Mouse (Mus musculus) left cerebral cortex, adult 9 months (tissue): ENCODE data around the gene Kifc1.
"Not testable (repeated sequence)": the region's sequence is repeated elsewhere in the genome, so short reads cannot be mapped to it uniquely, and the experiment has no call there.

Experiments
- DNase-seq, 2 experiments: peaks; one replicate each; pipeline ENCODE4 v3.0.0; 2022; ENCODE audit warnings: low spot score in 2 of 2

The Kifc1 gene

DNA sequence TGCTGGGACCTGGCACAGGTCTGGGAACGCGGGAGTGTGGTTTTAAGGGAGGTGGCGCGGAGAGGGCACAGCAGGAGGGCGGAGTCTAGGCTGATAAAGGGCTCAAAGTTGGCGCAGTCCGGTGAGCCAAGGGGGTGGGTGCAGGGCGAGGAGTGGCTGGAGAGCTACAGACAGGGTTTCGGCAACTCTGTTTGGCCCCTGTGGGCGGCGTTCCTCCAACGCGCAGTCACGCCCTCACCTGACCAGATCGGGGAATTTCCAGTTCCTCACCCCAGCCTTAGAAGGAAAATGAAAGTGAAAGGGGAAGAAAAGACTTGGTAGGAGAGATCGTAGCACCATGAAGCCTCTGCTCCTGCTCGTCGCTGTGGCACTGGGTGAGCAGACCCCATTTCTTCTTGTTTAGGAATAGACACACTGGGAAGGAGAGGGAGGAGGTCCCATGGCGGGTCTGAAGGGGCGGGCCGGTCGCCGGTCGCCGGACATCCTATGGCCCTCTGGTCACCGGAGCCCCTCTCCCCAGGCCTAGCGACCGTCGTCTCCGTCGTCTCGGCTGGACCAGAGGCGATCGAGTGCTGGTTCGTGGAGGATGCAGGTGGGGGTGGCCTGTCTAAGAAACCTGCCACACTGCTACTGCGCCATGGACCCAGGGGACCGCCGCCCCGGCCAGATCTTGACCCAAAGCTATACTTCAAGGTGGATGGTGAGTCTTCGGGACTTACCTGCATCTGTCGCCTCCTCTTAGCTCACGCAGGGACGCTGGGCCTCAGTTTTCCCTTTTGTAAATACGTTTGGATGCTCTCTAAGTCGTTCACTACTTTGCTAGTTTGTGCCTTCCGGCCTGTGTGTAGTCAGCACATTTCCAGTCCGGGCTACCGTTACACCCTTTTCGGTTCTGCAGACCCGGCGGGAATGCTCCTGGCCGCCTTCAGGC lies 29.2 kb upstream of the Kifc1 start:
- DNase-seq = peak in 1 of 2 experiments; percentile 69

GRCm38 (mm10) chr17:33918293-33919203 lies 28.1 kb upstream of the Kifc1 start:
- DNase-seq = no peak

DNA sequence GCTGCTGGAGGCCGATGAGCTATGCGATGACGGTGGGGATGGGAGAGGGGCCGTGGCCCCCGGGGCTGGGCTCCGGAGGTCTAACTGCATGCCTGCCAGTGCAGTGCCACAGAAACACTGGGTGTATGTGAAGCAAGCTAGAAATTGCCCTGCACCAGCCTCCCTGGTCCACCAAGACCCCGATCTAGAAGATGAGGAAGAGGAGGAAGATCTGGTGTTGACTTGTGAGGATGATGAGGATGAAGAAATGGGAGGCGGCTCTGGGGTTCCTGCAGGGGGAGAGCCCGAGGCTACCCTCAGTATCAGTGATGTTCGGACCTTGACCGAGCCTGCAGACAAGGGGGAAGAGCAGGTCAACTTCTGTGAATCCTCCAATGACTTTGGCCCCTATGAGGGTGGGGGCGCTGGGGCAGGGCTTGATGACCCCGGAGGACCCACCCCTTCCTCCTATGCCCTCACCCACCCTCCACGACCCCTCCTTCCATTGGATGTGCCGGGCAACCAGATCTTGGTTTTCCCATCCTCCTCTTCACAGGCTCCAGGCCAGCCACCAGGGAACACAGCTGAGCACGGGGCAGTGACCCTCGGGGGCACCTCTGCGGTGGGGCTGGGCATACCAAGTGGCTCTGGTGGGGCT lies 27.3 kb upstream of the Kifc1 start:
- DNase-seq = no peak

DNA sequence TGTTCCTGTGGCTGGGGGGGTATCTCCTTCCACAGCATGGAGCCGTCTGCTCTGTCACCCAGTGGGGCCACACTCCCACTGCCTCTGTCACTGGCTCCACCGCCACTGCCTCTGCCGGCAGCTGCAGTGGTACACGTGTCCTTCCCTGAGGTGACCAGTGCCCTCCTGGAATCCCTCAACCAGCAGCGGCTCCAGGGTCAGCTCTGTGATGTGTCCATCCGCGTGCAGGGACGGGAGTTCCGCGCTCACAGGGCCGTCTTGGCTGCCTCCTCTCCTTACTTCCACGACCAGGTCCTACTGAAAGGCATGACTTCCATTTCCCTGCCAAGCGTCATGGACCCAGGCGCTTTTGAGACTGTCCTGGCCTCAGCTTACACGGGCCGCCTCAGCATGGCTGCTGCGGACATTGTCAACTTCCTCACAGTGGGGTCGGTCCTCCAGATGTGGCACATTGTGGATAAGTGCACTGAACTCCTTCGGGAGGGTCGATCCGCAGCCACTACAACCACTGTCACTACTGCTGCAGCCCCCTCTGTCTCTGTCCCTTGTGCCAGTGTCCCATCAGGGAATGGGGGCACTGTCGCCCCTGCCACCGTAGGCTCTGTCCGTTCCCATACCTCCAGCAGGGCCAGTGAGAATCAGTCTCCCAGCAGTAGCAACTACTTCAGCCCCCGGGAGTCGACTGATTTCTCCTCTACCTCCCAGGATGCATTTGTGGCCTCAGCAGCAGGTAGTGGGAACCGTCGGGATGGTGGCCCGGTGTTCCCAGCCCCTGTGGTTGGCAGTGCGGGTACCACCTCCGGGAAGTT lies 26.6 kb upstream of the Kifc1 start:
- no peak for DNase-seq

DNA sequence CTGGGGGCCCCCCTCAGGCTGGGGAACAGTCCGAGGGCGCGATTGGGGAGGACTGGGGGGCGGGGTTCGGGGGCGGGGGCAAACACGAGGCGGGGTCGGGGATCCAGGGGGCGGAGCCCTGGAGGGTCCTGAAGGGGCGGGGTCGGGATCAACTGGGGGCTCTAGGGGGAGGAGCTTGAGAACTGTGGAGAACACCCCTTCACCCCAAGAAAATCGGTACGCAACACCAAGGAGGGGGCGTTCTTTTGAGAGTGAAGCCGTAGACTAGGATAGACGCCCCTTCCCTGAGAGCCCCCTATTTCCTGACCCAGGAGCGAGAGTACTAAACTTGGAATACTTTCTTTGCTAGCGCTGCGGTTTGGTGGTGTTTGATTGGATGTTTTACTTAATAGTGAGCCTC lies 25.8 kb upstream of the Kifc1 start:
- DNase-seq = no peak

- DNase-seq = peak; percentile 95 to 98
Measured at GRCm38 (mm10) chr17:33915671-33916250, 25.3 kb upstream of the Kifc1 start, which contains the start of the genes Tapbp and Zbtb22. Tapbp (plus strand) TSS chr17:33915899. Zbtb22 (plus strand) TSS chr17:33915904.

GRCm38 (mm10) chr17:33914969-33915391 lies 24.5 kb upstream of the Kifc1 start:
- no peak for DNase-seq

DNA sequence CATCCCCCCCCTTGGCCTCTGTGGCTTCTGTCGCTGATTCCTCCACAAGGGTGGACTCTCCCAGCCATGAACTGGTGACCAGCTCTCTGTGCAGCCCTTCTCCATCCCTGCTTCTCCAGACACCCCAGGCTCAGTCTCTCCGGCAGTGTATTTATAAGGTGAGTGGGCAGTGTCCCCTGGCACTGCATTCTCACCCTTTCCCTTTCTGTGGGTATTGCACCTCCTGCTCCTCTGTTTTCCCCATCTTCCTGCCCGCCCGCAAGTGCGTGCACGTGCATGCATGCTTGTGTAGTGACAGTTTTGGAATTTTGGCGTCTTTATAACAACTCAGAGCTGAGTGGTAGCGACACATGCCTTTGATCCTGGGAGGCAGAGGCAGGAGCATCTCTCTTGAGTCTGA lies 23.4 kb upstream of the Kifc1 start:
- no peak for DNase-seq

DNA sequence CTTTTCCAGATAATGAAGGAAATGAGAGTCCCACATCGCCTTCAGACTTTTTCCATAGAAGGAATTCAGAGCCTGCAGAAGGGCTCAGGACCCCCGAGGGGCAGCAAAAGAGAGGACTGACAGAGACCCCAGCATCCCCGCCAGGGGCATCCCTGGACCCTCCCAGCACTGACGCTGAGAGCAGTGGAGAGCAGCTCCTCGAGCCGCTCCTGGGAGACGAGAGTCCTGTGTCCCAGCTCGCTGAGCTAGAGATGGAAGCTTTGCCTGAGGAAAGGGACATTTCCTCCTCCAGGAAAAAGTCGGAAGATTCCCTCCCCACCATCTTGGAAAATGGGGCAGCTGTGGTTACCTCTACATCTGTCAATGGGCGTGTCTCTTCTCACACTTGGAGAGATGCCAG lies 22.8 kb upstream of the Kifc1 start:
- DNase-seq = no peak

GRCm38 (mm10) chr17:33911813-33912414 lies 21.5 kb upstream of the Kifc1 start:
- no peak for DNase-seq

GRCm38 (mm10) chr17:33911052-33911812 lies 20.8 kb upstream of the Kifc1 start:
- DNase-seq = no peak

DNA sequence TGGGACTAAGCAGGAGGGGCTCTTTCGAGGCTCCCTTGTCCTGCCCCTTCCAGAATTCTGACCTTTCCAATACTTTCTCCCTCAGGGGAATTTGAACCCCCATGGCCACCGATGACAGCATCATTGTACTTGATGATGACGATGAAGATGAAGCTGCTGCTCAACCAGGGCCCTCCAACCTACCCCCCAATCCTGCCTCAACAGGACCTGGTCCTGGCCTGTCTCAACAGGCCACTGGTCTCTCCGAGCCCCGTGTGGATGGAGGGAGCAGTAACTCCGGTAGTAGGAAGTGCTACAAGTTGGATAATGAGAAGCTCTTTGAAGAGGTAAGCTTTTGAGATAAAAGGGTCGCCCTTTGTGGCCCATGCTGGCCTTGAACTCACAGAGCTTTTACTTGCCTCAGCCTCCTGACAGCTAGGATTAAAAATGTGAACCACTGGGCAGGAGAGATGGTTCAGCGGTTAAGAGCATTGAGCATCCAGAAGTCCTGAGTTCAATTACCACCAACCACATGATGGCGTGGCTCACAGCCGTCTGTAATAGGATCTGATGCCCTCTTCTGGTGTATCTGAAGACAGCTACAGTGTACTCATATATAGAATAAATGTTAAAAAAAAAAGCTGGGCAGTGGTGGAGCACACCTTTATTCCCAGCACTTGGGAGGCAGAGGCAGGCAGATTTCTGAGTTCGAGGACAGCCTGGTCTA lies 20.0 kb upstream of the Kifc1 start:
- no peak for DNase-seq

- DNase-seq = peak in 1 of 2 experiments; percentile 31
Measured at GRCm38 (mm10) chr17:33909869-33910250, 19.4 kb upstream of the Kifc1 start.

DNA sequence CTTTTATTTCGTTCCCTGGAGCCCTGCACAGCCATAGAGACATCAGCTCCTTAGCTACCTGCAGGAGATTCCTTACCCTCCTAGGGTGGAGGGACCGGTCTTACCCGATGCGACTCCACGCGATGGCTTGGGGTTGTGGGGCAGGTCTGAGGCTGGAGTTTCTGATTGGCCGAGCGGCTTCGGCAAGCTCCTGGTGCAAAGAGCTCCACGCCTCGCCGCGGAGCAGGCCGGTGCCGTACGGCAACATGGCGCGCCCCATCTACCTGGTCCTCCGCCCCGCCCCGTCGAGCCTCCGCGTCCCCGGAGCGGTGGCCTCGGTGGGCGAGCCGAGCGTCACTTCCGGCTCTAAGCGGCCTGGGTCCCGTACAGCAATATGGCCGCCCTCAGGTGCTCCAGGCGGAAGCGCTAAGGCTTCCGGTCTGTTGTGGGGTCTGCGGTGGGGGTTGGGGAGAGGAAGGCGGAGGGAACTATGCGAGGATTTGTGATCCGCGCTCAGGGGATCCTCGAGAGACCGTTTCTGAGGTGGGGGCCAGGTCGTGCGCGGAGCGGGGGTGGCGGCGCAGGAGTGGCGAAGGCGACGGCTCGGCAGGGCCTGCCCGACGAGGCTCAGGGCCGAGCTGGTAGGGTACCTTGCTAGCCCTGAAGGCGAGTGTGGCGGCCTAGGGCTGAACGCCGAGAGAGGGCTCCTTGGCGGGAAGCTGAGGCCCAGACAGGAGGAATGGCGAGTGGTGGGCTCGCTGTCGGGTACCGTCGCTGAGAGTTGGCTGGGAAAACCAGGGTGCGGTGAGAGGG lies 18.8 kb upstream of the Kifc1 start, which contains the start of gene Daxx:
Gene Daxx (plus strand): TSS at position 338 of the 792 bp plus-strand sequence.
- peak; percentile 97 to 98 for DNase-seq

- peak in 1 of 2 experiments; percentile 56 for DNase-seq
Measured at GRCm38 (mm10) chr17:33908331-33909076, 18.0 kb upstream of the Kifc1 start.

DNA sequence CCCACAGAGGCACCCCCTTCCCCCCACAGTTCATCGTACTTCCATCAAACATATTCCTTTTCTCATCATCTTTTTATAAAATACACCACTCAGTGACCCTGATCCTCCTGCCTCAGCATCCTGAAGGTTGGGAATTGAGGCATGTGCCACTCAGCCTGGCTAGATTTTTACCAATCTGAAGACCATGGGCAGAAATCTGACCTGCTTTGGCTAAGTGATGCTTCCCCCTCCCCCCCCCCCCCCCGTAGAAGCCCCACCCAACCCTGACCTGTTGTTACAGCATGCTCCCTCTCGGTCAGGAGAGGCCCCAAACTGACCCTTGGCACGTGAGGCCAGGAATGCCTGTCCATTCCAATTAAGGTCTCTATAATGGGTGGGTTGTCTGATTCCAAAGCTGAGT lies 14.4 kb upstream of the Kifc1 start, which contains the start of gene Platr17:
Gene Platr17 (plus strand): TSS at position 301 of the 400 bp plus-strand sequence.
- DNase-seq = not testable (repeated sequence)
